Mouse (Mus musculus) liver (tissue): ENCODE measurements around the gene Ccl17.

Source experiments
- DNase-seq: peaks from one replicate; pipeline ENCODE4 v3.0.0-alpha.2; 2020; ENCODE audit warnings: mixed read lengths

Ccl17 gene

GRCm38 (mm10) chr8:94810153-94810552 is at the start of gene Ccl17:
Gene Ccl17 (plus strand): TSS chr8:94810453.
- DNase-seq: no peak

GRCm38 (mm10) chr8:94767035-94767434 is 43.2 kb upstream of the Ccl17 start:
- no peak for DNase-seq

GRCm38 (mm10) chr8:94770945-94771344 is 39.3 kb upstream of the Ccl17 start:
- DNase-seq: no peak

GRCm38 (mm10) chr8:94771941-94772670 is 38.1 kb upstream of the Ccl17 start, which contains the start of gene Cx3cl1:
Gene Cx3cl1 (plus strand): TSS chr8:94772009.
- peak; percentile 57 for DNase-seq

- DNase-seq: no peak
These were observed 37.2 kb upstream of the Ccl17 start for GRCm38 (mm10) chr8:94773048-94773447.

- no peak for DNase-seq
These were observed 36.5 kb upstream of the Ccl17 start for GRCm38 (mm10) chr8:94773700-94774171.

- DNase-seq: no peak
These were observed 35.7 kb upstream of the Ccl17 start for GRCm38 (mm10) chr8:94774601-94775000.

GRCm38 (mm10) chr8:94776346-94776745 is 33.9 kb upstream of the Ccl17 start:
- DNase-seq: no peak

GRCm38 (mm10) chr8:94778036-94778435 is 32.2 kb upstream of the Ccl17 start:
- no peak for DNase-seq

GRCm38 (mm10) chr8:94778473-94778872 is 31.8 kb upstream of the Ccl17 start:
- no peak for DNase-seq

GRCm38 (mm10) chr8:94778895-94779533 is 31.2 kb upstream of the Ccl17 start:
- no peak for DNase-seq

- no peak for DNase-seq
These were observed 30.5 kb upstream of the Ccl17 start for GRCm38 (mm10) chr8:94779534-94780294.

- no peak for DNase-seq
These were observed 29.6 kb upstream of the Ccl17 start for GRCm38 (mm10) chr8:94780491-94781154.

- DNase-seq: no peak
These were observed 29.0 kb upstream of the Ccl17 start for GRCm38 (mm10) chr8:94781155-94781837.

- DNase-seq: peak; percentile 49
These were observed 28.4 kb upstream of the Ccl17 start for GRCm38 (mm10) chr8:94781838-94782235.

GRCm38 (mm10) chr8:94783890-94784289 is 26.4 kb upstream of the Ccl17 start:
- no peak for DNase-seq

- peak; percentile 84 for DNase-seq
These were observed 24.8 kb upstream of the Ccl17 start for GRCm38 (mm10) chr8:94785247-94785985.

- DNase-seq: no peak
These were observed 24.2 kb upstream of the Ccl17 start for GRCm38 (mm10) chr8:94785995-94786595.

GRCm38 (mm10) chr8:94787524-94788501 is 22.4 kb upstream of the Ccl17 start:
- DNase-seq: peak; percentile 86
